Mouse (Mus musculus) T-cell, adult 2 months (primary cell): ENCODE measurements around the gene B3gnt8.

ENCODE experiments used
- DNase-seq: peaks from one replicate; pipeline ENCODE4 v3.0.0; 2022; ENCODE audit warnings: low spot score

Gene B3gnt8

GRCm38 (mm10) chr7:25626509-25627430 is at the start of gene B3gnt8:
TSS of gene B3gnt8 (plus strand) at chr7:25626654.
- DNase-seq, result no peak

- peak; percentile 65 for DNase-seq
Observed at GRCm38 (mm10) chr7:25576793-25577437, 49.5 kb upstream of the B3gnt8 start.

- DNase-seq, result no peak
Observed at GRCm38 (mm10) chr7:25579441-25579840, 47.0 kb upstream of the B3gnt8 start.

GRCm38 (mm10) chr7:25582301-25582810 is 44.1 kb upstream of the B3gnt8 start:
- DNase-seq, result no peak

GRCm38 (mm10) chr7:25584651-25585050 is 41.8 kb upstream of the B3gnt8 start:
- no peak for DNase-seq

GRCm38 (mm10) chr7:25585351-25586204 is 40.9 kb upstream of the B3gnt8 start:
- no peak for DNase-seq

- DNase-seq, result no peak
Observed at GRCm38 (mm10) chr7:25591226-25591625, 35.2 kb upstream of the B3gnt8 start.

- DNase-seq, result no peak
Observed at GRCm38 (mm10) chr7:25593859-25594258, 32.6 kb upstream of the B3gnt8 start.

- DNase-seq, result peak; percentile 66
Observed at GRCm38 (mm10) chr7:25599663-25600062, 26.8 kb upstream of the B3gnt8 start.

GRCm38 (mm10) chr7:25600666-25601065 is 25.8 kb upstream of the B3gnt8 start:
- DNase-seq, result no peak

GRCm38 (mm10) chr7:25601346-25601745 is 25.1 kb upstream of the B3gnt8 start:
- no peak for DNase-seq

GRCm38 (mm10) chr7:25606625-25607063 is 19.8 kb upstream of the B3gnt8 start:
- no peak for DNase-seq

- DNase-seq, result no peak
Observed at GRCm38 (mm10) chr7:25607196-25607595, 19.3 kb upstream of the B3gnt8 start.

GRCm38 (mm10) chr7:25610056-25610455 is 16.4 kb upstream of the B3gnt8 start:
- DNase-seq, result no peak

GRCm38 (mm10) chr7:25611501-25611900 is 15.0 kb upstream of the B3gnt8 start:
- DNase-seq, result no peak

GRCm38 (mm10) chr7:25614086-25614485 is 12.4 kb upstream of the B3gnt8 start:
- DNase-seq, result no peak

GRCm38 (mm10) chr7:25614831-25615705 is 11.4 kb upstream of the B3gnt8 start:
- DNase-seq, result no peak

GRCm38 (mm10) chr7:25615706-25616011 is 10.8 kb upstream of the B3gnt8 start, which contains the start of gene Erich4:
TSS of gene Erich4 (minus strand) at chr7:25615892.
- DNase-seq, result no peak

- no peak for DNase-seq
Observed at GRCm38 (mm10) chr7:25617376-25618160, 8.9 kb upstream of the B3gnt8 start.
